Mouse (Mus musculus) embryonic fibroblast, embryonic 13.5 days (primary cell): ENCODE measurements around the gene Dhx35.

Experiments used
- CTCF ChIP-seq: IDR thresholded peaks from 2 replicates; pipeline ENCODE4 v1.5.1; 2011; ENCODE audit warnings: mild to moderate bottlenecking, control low read depth, low read length, moderate library complexity, borderline replicate concordance; ENCODE audit not compliant: insufficient read depth
- POLR2A ChIP-seq: IDR thresholded peaks from 2 replicates; pipeline ENCODE4 v1.6.1; 2011; ENCODE audit warnings: low read depth, mild to moderate bottlenecking, control low read depth, low read length, moderate library complexity

DNA sequence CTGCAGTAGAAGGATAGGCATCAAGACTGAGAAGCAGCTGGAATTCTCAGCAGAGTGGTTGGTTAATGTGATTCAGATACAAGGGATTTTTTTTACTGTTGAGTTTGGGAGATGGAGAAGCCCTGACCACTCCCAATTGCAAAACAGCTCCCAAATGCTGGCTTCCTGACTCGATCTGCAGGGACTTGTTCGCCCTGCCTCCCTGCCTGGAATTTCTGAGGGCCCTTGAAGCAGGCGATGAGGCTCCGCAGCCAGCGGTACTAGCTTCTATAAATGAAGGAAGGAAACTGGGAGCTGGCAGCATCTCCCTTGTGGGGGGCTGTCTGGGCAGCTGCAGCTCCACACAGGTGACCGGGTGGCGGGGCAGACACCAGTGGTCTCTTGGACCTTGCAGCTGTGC lies 16.3 kb upstream of the Dhx35 start:
- no peak for TF ChIP-seq POLR2A
- TF ChIP-seq CTCF, result no peak
